Mouse (Mus musculus): Measurements from ENCODE around the gene Rogdi.

The Rogdi gene

DNA sequence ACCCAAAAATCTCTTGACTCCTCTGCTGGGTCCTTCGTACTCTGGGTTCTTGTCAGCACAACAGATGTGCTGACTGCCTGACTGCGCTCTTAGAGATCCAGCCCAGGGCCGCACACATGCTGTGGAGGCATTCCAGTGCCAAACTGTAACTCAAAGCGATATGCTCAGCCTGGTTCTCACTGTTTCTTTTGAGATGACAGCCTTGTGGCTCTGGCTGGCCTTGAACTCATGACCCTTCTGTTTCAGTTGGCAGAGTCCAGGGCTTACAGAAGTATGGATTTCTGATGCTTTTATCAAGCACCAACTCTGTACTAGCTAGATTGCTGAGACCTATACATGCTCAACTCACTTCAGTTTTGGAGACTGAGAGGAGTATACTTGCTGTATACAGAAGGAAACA is 20.1 kb downstream of the Rogdi start:
- DNase-seq (ENCODE audit: low spot score): no peak

GRCm38 (mm10) chr16:4984717-4985116 is 28.6 kb downstream of the Rogdi start:
- no peak for DNase-seq (ENCODE audit: low spot score)

DNA sequence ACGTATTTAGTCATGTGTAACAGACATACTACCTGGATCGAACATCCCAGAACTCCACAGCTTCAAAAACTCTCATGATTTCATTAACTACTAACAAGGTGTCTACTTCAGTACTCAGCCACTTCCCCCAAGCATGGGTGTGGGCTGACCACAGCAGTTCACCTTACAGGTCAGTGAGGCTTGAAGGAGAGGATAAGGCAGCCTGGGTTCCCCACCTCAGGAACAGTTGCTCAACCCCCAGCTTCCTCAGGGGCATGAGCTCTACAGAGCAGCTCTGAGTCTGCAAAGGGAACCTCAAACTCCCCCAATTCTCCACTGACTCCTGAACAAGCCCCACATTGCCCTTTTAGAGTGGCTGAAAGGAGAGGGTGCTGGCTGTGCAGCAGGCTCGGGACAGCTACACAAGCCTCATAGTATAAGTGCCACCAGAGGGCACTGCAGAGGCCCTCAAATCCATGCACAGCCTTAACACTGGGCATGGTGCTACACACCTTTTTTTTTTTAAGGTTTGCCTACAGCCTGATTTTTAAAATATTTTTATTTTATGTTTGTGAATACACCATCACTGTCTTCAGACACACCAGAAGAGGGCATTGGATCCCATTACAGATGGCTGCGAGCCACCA is 33.5 kb downstream of the Rogdi start:
- DNase-seq (ENCODE audit: low spot score): peak; percentile 74

- no peak for DNase-seq (ENCODE audit: low spot score)
Measured at GRCm38 (mm10) chr16:4978275-4979051, 34.9 kb downstream of the Rogdi start.

GRCm38 (mm10) chr16:4976180-4976579 is 37.2 kb downstream of the Rogdi start:
- no peak for DNase-seq (ENCODE audit: low spot score)

DNA sequence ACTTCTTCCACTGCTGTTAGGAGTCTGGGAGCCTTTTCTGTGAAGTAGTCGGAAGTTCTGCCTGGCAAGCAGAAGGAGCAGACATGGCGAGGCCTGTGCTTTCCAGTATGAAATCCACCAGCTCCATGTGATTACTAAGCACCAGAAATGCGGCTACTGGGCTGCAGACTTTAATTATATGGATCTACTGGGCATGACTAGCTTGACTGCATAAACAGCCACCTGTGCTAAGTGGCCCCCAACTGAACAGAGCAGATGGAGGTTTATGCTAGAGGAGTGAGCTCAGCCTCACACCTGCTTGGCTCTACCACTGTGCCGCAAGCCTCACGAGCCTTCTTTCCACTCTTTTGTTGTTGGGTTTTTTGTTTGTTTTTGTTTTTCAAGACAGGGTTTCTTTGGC is 38.8 kb downstream of the Rogdi start:
- DNase-seq (ENCODE audit: low spot score): no peak

DNA sequence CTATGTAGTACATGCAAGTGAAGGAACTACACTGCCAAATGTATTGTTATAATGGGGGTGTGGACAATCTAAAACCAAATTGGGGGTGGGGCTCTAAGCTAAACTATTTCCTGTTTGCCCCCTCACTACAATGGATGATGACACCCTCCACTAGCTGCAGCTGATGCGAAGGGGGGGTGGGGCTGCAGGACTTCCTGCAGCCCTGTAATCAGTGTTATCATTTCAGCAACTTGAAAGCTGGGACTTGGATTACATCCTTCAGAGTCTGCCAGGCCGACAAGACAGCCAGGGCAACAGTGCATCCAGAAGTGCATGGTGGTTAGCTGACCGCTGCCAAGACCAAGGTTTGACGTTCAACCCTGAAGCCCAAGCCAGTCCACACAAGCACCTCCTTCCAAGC is 41.7 kb downstream of the Rogdi start:
- no peak for DNase-seq (ENCODE audit: low spot score)

DNA sequence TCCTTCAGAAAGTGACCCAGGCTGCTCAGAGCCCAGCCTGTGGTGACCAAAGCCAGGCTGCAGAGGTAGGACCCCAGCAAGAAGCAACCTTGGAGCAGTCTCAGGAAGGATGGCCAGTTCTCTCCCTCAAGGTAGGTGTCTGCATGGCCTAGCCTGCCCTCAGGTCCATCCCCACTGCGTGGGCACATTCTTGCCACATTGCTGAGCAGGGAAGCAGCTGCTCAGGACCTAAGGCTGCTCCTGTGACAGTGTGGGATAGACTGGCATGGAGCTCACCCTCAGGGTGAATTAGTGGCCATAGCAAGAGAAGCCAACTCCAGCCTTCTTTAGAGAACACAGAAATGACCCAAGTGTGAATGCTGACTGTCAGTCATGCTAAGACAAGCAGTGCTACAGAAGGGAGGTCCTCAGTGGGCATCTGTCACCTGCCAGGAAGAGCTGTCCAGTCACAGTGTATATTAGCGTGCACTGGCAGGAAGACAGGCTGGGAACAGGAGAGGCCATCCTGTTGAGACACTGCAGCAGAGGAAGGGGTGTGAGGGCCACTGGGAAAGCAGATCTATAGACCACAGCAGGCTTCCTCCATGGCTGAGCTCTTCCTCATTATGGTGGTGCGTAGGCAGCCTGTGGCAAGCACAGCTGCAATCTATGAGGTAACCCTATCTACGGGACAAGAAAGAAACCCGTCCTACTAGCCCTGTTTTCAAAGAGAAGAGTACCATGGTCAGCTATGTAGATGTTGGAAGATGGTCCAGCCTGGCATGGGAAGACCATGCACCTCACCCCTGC is 44.1 kb downstream of the Rogdi start:
- DNase-seq (ENCODE audit: low spot score): no peak

DNA sequence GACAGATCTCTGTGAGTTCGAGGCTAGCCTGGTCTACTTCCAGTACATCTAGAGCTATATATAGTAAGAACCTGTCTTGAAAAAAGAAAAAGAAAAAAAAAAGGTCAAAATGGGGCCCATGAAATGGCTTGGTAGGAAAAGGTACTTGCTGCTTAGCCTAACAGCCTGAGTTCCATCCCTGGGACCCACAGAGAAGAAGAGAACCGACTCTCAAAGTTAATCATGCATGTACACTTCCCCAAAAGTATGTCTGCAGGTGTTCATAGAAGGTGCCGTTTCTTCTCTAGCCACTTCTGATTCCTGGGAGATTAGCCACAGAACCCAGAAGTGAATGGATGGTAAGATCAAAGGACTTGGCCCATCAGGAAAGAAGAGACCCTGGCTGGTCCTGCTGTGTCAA is 44.9 kb downstream of the Rogdi start:
- DNase-seq (ENCODE audit: low spot score): no peak

GRCm38 (mm10) chr16:4965392-4966129 is 47.8 kb downstream of the Rogdi start:
- no peak for DNase-seq (ENCODE audit: low spot score)

DNA sequence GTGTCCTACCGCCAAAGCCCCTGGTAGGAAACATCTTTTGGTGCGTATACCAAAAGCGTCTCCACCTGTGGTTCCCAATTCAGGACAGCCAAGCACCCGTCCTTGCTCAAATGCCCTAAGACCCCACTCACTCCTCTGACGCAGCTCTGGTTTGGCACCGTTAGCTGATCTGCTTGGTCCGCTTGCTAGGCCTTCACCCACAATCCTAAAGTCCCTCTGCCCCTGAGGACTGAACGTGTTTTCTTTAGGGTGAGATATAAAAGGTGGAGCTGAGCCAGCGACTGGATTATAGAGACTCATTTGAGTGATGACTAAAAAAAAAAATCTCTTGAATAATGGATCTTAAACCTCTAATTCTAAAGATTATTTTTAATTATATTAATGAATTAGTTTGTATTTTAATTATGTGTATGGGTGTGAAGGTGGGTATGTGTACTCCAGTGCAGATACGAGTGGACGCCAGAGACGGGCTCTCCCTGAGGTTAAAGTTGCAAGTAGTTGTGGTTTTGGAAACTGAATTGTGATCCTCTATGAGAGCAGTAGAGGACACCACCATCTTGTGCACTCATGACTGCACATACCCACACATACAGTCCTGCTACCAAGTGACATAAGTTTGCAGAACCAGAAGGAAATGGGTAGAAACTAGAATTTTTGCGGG is 48.5 kb downstream of the Rogdi start:
- DNase-seq (ENCODE audit: low spot score): no peak

DNA sequence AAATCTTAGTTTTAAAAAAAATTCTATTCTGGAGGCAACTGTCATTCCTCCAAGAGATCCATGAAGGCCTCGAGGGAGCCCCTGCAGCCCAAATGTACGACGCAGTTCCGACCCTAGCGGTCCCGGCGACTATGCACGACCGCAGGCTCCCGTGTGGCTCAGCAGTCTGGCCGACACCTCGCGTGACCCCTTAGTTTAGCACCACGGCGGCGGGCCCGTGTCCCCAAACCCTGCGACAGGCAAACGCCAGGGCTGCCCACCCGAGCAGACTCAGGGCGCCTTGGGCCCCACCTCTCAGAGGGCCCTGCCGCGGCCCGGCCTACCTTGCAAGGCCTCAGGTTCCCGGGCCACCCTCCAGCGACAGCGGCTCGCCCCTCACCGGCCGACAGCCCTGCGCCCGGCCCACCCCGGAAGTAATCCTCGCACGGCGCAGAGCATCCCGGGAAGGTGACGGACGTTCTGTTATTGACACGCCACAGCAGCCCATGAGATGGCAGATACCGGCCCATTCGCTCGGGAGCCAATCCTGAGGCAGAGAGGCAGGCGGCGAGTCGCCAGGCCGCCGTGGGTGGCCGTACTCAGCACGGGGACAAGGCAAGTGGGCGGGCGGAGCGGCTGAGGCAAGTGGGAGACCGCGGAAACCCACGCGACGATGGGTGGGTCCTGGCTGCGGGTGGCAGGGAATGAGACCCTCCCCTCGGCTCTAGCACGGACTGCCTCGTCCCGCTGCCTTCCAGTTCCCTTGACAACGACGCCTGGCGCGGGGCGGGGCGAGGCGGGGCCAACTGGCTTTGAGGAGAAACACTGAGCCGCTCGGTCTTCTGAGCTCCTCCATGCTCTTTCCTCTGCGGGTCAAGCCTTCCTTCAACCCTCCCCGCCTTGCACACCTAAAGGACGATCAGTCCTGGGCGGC is 49.3 kb downstream of the Rogdi start, which contains the start of gene Anks3:
Gene Anks3 (minus strand): TSS at position 409 of the 913 bp plus-strand sequence.
- DNase-seq (ENCODE audit: low spot score): peak; percentile 99

DNA sequence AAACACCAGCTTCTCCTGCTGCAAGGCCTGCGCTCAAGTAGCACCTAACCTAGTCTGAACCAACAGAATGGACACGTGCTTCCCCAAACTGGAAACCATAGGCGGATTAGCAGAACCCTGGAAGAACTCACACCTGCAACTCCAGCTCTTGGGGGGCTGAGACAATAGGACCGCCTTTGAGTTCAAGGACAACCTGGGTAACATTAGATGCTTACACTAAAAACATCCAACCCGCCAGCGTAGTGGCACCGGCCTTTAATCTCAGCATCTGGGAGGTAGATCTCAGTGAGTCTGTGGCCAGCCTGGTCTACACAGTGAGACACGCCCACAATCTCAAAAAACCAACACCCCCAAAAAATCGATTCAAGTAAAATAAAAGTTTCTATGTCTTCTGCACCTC is 50.0 kb downstream of the Rogdi start:
- DNase-seq (ENCODE audit: low spot score): no peak

DNA sequence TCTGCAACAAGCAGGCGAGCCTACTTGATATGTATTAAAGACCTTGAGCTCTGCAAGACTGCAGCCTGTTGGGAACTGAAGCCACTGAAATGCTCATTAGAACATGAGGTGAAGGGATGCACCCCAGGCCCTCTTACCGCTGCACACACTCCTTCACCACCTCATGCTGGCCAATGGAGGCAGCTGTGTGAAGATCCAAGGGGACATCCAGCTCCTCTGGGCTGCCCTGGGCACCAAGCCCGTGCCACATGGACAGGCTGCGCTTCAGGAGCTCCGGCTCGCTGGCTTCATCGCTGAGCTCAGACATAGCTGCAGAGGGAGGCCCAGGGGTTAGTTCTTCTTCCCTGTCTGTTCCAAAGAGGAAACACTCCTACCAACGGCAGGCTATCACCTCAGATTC is 53.1 kb downstream of the Rogdi start:
- no peak for DNase-seq (ENCODE audit: low spot score)
